Mouse (Mus musculus): ENCODE measurements around the gene Olfr318.

DNA sequence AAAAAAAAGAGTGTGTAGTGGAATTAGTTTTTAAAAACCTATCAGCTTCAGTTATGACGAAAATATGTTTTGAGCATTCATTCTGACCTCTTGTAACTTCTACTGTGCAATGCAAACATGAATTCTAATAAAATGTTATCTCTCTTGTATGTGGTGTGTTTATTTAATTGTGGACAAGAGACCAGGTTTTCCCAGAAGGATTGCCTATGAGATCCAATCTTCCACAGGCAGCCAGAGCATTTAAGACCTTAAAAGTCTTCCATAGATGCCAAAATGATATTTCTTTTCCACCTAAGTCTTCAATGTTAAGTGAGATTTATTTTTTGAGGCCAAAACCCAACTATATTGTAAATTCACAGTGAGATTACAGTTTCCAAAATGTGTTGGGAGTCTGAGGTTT lies 43.0 kb downstream of the Olfr318 start, which contains the start of gene Olfr320:
- no peak for TF ChIP-seq POLR2A (IDR thresholded peaks at IDR 0.05; ENCODE audit: insufficient read depth, low read length)
- no peak for TF ChIP-seq CTCF (IDR thresholded peaks at IDR 0.05; ENCODE audit: low read depth, low read length)

Measured in ES-Bruce4 (cell line).